Comparison of ENCODE assay signal across 16 mouse cellular contexts in the genomic region with DNA sequence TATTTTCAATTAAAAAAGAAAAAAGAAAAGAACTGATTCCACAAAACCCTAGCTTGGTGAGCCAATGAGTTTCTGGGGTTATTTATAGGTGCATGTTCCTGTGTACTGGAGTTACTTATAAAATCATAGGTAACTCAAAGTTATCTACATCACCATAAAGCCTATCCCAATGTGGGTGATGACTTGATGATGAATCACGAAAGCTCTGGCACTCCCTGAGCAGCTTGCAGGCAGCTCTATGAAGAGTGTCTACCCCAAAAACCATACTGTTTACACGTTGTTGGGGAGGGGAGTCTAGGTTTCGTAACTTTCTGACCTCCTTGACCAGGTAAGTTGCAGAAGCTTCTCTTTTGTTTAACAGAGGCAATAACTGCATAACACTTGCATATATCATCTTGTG.
"Had no signal": no experiment of that assay in that cellular context is flagged by ENCODE, and none has a peak within 500 bp of the region (broad histone marks: within the 10 kb centered on the region; RNA-seq: fewer than 3 reads in every experiment).

No protein-coding gene starts in this region.

- H3K4me1 ChIP-seq: midbrain, embryonic 10.5 days; midbrain, embryonic 12.5 days; neural tube, embryonic 12.5 days had no signal

- H3K4me3 ChIP-seq: midbrain, embryonic 10.5 days; midbrain, embryonic 12.5 days; neural tube, embryonic 12.5 days had no signal

- H3K9ac ChIP-seq: lung, embryonic 14.5 days; midbrain, embryonic 12.5 days; neural tube, embryonic 12.5 days had no signal

- H3K36me3 ChIP-seq: midbrain, embryonic 10.5 days; midbrain, embryonic 12.5 days; neural tube, embryonic 12.5 days had no signal

- H3K9me3 ChIP-seq: midbrain, embryonic 10.5 days; midbrain, embryonic 12.5 days; neural tube, embryonic 12.5 days had no signal

- H3K27me3 ChIP-seq: midbrain, embryonic 12.5 days; neural tube, embryonic 12.5 days had no signal

- DNase-seq: lung, adult 18-20 months; lung, embryonic 14.5 days; lung, postnatal 10 days; lung, postnatal 4 days; midbrain, embryonic 14.5 days; right cerebral cortex, adult 18-20 months; right cerebral cortex, postnatal 25 days; right cerebral cortex, postnatal 4 days; spleen, adult 18-20 months; thymus, adult 18-20 months; thymus, postnatal 14 days; thymus, postnatal 36 days had no signal

- H3K4me2 ChIP-seq: lung, embryonic 14.5 days; midbrain, embryonic 12.5 days; neural tube, embryonic 12.5 days had no signal

- ATAC-seq: midbrain, embryonic 16.5 days had no signal

- H3K27ac ChIP-seq: midbrain, embryonic 10.5 days; midbrain, embryonic 12.5 days; neural tube, embryonic 12.5 days had no signal
